Mouse (Mus musculus): ENCODE measurements around the gene Lypd8. TPM values are rescaled to one million over a fixed set of nuclear protein-coding genes. Genes with fewer than 3 reads are reported as not detected.

Gene Lypd8
- total RNA-seq, 2 experiments from 2014 or later: not detected

DNA sequence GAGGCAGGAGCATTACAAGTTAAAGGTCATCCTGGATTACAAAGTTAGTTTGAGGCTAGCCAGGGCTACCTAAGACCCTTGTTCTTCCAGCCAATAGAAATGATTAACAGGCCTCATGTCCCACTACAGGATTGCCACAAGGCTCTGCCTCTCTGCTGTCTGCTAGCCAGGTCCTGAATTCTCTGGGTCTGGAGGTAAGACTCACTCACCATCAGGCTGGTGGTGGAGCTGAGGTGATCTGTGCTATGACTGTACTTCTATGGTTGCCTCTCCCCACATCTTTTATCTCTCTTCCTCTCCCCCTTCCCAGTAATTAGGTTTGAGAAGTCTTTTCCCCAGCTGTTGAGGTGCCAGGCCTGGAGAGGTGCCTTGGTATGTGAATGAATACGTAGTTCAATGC lies 673 bp downstream of the Lypd8 start:
- ATAC-seq (replicated peaks; ENCODE audit: poor library complexity, severe bottlenecking): no peak

- no peak for ATAC-seq (replicated peaks; ENCODE audit: poor library complexity, severe bottlenecking)
Observed at GRCm38 (mm10) chr11:58382471-58382870, 3.6 kb downstream of the Lypd8 start.

DNA sequence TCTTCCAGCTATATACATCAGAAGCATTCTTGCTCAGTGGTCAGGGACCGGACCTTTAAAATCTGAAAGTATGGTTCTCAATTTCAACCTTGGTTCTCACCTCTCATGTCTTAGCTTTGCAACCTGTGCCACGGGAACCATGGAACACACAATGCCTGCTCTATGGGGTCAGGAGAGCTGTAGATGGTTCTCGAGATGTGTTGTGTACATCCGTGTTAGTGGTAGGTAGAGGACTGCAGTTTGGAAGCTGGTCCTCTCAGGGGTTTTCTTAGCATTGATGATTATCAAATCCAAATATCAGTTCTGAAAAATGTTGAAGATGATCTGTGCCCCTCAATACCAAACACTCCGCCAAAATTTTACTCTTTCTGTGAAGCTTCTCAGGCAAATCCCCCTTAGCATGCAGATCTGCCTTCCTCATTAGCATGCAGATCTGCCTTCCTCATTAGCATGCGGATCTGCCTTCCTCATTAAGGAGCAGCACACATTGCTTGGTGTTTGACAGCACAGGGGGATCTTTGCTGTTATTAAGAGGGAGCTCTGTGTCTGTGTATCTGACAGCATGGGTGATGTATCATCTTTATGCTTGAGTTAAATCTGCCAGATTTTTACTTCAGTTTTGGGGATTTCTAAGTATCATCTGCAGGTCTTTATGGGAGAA lies 21.3 kb downstream of the Lypd8 start:
- ATAC-seq (replicated peaks; ENCODE audit: poor library complexity, severe bottlenecking): no peak

DNA sequence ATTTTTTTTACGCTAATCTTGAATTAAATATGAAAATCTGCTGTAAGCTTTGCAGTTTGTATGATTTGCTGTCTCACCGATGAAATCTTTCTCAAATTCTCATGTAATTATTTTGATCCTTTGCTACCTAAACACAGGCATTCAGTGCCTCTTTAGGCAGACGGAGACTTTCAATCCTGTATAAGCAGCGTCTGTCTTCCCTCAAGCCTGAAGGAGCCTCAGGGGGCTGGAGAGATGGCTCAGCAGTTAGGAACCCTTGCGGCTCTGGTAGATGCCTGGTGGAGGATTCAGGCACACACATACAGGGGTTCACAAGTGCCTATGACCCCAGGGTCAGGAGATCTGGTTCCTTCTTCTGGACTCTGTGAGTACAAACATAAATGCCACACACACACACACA lies 21.8 kb downstream of the Lypd8 start:
- no peak for ATAC-seq (replicated peaks; ENCODE audit: poor library complexity, severe bottlenecking)

GRCm38 (mm10) chr11:58408066-58408465 lies 29.2 kb downstream of the Lypd8 start:
- ATAC-seq (replicated peaks; ENCODE audit: poor library complexity, severe bottlenecking): no peak

DNA sequence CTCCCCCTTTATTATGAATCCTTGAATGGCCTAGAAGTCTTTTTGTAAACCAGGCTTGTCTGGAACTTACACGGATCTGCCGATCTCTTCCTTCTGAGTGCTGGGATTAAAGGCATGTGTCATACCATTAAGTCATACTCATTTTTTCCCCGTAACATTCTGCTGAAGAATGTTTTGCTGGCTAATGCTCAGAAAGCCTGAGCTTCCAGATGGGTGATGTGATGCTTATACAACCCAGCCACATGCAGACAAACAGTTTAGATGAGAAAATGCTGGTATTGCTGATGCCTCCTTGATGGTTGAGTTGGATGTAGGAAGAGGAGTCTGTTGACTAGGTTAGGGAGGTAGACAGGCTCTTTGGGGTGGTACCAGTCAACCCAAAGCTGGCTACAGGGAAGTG lies 39.5 kb downstream of the Lypd8 start:
- ATAC-seq (replicated peaks; ENCODE audit: poor library complexity, severe bottlenecking): no peak

DNA sequence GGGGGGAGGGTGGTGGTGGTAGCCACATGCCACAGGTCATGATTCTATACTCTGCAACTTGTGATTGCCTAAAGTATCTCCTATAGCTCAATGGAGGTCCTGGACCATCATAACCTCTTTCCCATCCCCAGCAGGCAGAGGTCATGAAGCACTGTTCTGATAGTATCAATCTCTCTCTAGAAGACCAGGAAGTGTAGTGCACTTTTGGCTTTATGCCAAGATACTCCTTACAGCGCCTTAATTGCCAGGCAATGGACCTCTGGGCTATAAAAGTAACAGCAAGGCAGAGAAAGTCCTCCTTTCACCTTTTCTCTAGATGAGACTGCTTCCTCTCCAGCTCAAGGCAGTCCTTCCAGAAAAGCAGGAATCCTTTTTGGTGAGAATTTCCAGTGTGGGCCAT lies 42.0 kb downstream of the Lypd8 start, which contains the start of gene 1810065E05Rik:
TSS of gene 1810065E05Rik (plus strand) at position 297 of the 400 bp plus-strand sequence.
- ATAC-seq (replicated peaks; ENCODE audit: poor library complexity, severe bottlenecking): no peak

DNA sequence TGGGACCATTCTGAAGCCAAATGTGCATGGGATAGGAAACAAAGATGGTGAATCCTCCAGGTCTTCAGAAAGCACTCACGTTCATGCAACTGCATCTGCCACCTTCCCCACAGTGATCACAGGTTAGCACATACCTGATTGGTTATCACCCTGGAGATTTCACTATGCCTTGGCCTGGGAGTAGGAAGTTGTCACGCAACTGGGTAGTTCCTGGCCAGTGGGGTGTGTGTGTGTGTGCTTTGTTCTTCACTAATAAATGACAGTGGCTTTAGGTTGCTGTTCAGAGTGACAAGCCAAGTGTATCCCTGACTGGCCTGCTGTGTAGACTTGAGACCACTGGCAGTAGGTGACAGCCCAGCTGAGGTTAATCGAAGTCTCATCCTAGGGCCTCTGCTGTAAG lies 53.4 kb downstream of the Lypd8 start, which contains the start of gene Gm12253:
TSS of gene Gm12253 (plus strand) at position 301 of the 400 bp plus-strand sequence.
- ATAC-seq (replicated peaks; ENCODE audit: poor library complexity, severe bottlenecking): no peak

DNA sequence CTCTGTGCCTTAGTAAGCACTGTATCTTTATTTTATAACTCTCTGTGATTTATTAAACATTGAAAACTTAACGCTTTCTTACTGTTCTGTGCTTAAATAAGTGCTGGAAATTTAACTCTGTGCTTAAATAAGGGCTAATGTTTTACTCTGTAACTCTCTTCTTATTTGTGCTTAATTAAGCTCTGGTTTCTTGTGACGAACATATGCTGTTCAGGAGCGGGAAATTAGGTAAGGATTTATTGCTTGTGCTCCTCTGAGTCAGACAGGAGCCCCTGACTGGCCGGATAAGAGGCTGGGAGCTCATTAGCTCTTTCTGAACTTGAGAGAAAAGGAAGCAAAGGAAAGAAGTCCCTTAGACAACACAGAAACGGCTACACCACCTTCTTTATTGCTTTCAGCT lies 59.0 kb downstream of the Lypd8 start:
- no peak for ATAC-seq (replicated peaks; ENCODE audit: poor library complexity, severe bottlenecking)

Other genes starting within 250 kb of the Lypd8 start
- 23.7 and 26.5 TPM in 2 replicates for gene Gemin5, start 210.5 kb upstream of the Lypd8 start, total RNA-seq (2014; fragmentation: Nextera tagmentation)
- 29.6 and 31.4 TPM in 2 replicates for gene Gemin5, start 210.5 kb upstream of the Lypd8 start, total RNA-seq (2017)
- 77.4 and 92.5 TPM in 2 replicates for gene Mrpl22, start 207.4 kb upstream of the Lypd8 start, total RNA-seq (2014; fragmentation: Nextera tagmentation)
- 58.4 and 65.0 TPM in 2 replicates for gene Mrpl22, start 207.4 kb upstream of the Lypd8 start, total RNA-seq (2017)
- gene Igtp, start 179.5 kb upstream of the Lypd8 start, total RNA-seq (2014; fragmentation: Nextera tagmentation): 8.5 and 9.6 TPM in 2 replicates
- gene Igtp, start 179.5 kb upstream of the Lypd8 start, total RNA-seq (2017): 8.7 and 11.8 TPM in 2 replicates
- gene Irgm2, start 179.4 kb upstream of the Lypd8 start, total RNA-seq (2014; fragmentation: Nextera tagmentation): 5.2 and 5.4 TPM in 2 replicates
- gene Irgm2, start 179.4 kb upstream of the Lypd8 start, total RNA-seq (2017): 4.2 and 6.3 TPM in 2 replicates
- 2.2 TPM in 1 of 2 replicates, not detected in the other for gene 4930438A08Rik, start 104.2 kb upstream of the Lypd8 start, total RNA-seq (2014; fragmentation: Nextera tagmentation)
- gene 4930438A08Rik, start 104.2 kb upstream of the Lypd8 start, total RNA-seq (2017): 2.8 and 4.7 TPM in 2 replicates
- gene Zfp692, start 72.0 kb upstream of the Lypd8 start, total RNA-seq (2014; fragmentation: Nextera tagmentation): 35.3 and 35.8 TPM in 2 replicates
- gene Zfp692, start 72.0 kb upstream of the Lypd8 start, total RNA-seq (2017): 22.7 and 27.7 TPM in 2 replicates
- 10.9 and 19.5 TPM in 2 replicates for gene Zfp672, start 48.7 kb upstream of the Lypd8 start, total RNA-seq (2014; fragmentation: Nextera tagmentation)
- gene Zfp672, start 48.7 kb upstream of the Lypd8 start, total RNA-seq (2017): 22.6 and 26.4 TPM in 2 replicates
- 4.5 and 10.7 TPM in 2 replicates for gene Sh3bp5l, start 48.3 kb upstream of the Lypd8 start, total RNA-seq (2014; fragmentation: Nextera tagmentation)
- gene Sh3bp5l, start 48.3 kb upstream of the Lypd8 start, total RNA-seq (2017): 10.3 and 17.8 TPM in 2 replicates
- gene 1810065E05Rik, start 42.1 kb downstream of the Lypd8 start, total RNA-seq (2014; fragmentation: Nextera tagmentation): not detected in 2 replicates
- not detected in 2 replicates for gene 1810065E05Rik, start 42.1 kb downstream of the Lypd8 start, total RNA-seq (2017)
- not detected in 2 replicates for gene Gm12253, start 53.5 kb downstream of the Lypd8 start, total RNA-seq (2014; fragmentation: Nextera tagmentation)
- gene Gm12253, start 53.5 kb downstream of the Lypd8 start, total RNA-seq (2017): not detected in 2 replicates
- not detected in 2 replicates for gene Lypd9, start 73.9 kb downstream of the Lypd8 start, total RNA-seq (2014; fragmentation: Nextera tagmentation)
- not detected in 2 replicates for gene Lypd9, start 73.9 kb downstream of the Lypd8 start, total RNA-seq (2017)
- not detected in 2 replicates for gene Olfr30, start 83.2 kb downstream of the Lypd8 start, total RNA-seq (2014; fragmentation: Nextera tagmentation)
- gene Olfr30, start 83.2 kb downstream of the Lypd8 start, total RNA-seq (2017): not detected in 2 replicates
- gene Olfr332, start 113.5 kb downstream of the Lypd8 start, total RNA-seq (2014; fragmentation: Nextera tagmentation): not detected in 2 replicates
- not detected in 2 replicates for gene Olfr332, start 113.5 kb downstream of the Lypd8 start, total RNA-seq (2017)
- gene Olfr331, start 123.5 kb downstream of the Lypd8 start, total RNA-seq (2014; fragmentation: Nextera tagmentation): not detected in 2 replicates
- gene Olfr331, start 123.5 kb downstream of the Lypd8 start, total RNA-seq (2017): not detected in 2 replicates
- not detected in 2 replicates for gene Olfr330, start 155.8 kb downstream of the Lypd8 start, total RNA-seq (2014; fragmentation: Nextera tagmentation)
- gene Olfr330, start 155.8 kb downstream of the Lypd8 start, total RNA-seq (2017): not detected in 2 replicates
- not detected in 2 replicates for gene Olfr329-ps, start 167.4 kb downstream of the Lypd8 start, total RNA-seq (2014; fragmentation: Nextera tagmentation)
- not detected in 2 replicates for gene Olfr329-ps, start 167.4 kb downstream of the Lypd8 start, total RNA-seq (2017)
- gene Olfr328, start 176.6 kb downstream of the Lypd8 start, total RNA-seq (2014; fragmentation: Nextera tagmentation): not detected in 2 replicates
- not detected in 2 replicates for gene Olfr328, start 176.6 kb downstream of the Lypd8 start, total RNA-seq (2017)
- gene Olfr224, start 191.5 kb downstream of the Lypd8 start, total RNA-seq (2014; fragmentation: Nextera tagmentation): not detected in 2 replicates
- gene Olfr224, start 191.5 kb downstream of the Lypd8 start, total RNA-seq (2017): not detected in 2 replicates
- not detected in 2 replicates for gene Olfr325, start 198.7 kb downstream of the Lypd8 start, total RNA-seq (2014; fragmentation: Nextera tagmentation)
- gene Olfr325, start 198.7 kb downstream of the Lypd8 start, total RNA-seq (2017): not detected in 2 replicates
- gene Olfr324, start 216.1 kb downstream of the Lypd8 start, total RNA-seq (2014; fragmentation: Nextera tagmentation): not detected in 2 replicates
- not detected in 2 replicates for gene Olfr324, start 216.1 kb downstream of the Lypd8 start, total RNA-seq (2017)
- gene 2210407C18Rik, start 237.0 kb downstream of the Lypd8 start, total RNA-seq (2014; fragmentation: Nextera tagmentation): not detected in 2 replicates
- gene 2210407C18Rik, start 237.0 kb downstream of the Lypd8 start, total RNA-seq (2017): not detected in 2 replicates